Mouse (Mus musculus): ENCODE data around the gene Prkag1. TPM values are rescaled to one million over a fixed set of nuclear protein-coding genes. Genes with fewer than 3 reads are reported as not detected.

The Prkag1 gene
- polyA plus RNA-seq, 1 experiment from 2014 or later: 85.9 TPM

GRCm38 (mm10) chr15:98850668-98851067 is 19.3 kb upstream of the Prkag1 start:
- Histone ChIP-seq H3K9me3 (no peaks in the 10 kb centered on the region), H3K36me3 (peaks cover 100% of the 10 kb centered on the region), H3K27ac (no peak overlapping the region), H3K9ac (no peak overlapping the region), H3K27me3 (no peaks in the 10 kb centered on the region), H3K4me2 (replicated peaks) (no peak overlapping the region), H3K4me3 (no peak overlapping the region), H3K4me1 (no peaks in the 10 kb centered on the region)
- no peak for ATAC-seq (ENCODE audit: insufficient number of reproducible peaks, insufficient read depth, low FRiP score, low TSS enrichment)
- WGBS: 90% methylated on average over 14 of the region's 14 CpGs

GRCm38 (mm10) chr15:98849956-98850600 is 18.8 kb upstream of the Prkag1 start:
- no peak for ATAC-seq (ENCODE audit: insufficient number of reproducible peaks, insufficient read depth, low FRiP score, low TSS enrichment)
- Histone ChIP-seq H3K27ac (no peak overlapping the region), H3K4me2 (replicated peaks) (no peak overlapping the region), H3K4me3 (no peak overlapping the region), H3K27me3 (no peaks in the 10 kb centered on the region), H3K36me3 (peaks cover 100% of the 10 kb centered on the region), H3K9me3 (no peaks in the 10 kb centered on the region), H3K4me1 (no peaks in the 10 kb centered on the region), H3K9ac (no peak overlapping the region)
- 89% methylated on average over 16 of the region's 16 CpGs for WGBS

- Histone ChIP-seq H3K9me3 (no peaks in the 10 kb centered on the region), H3K27ac (no peak overlapping the region), H3K9ac (no peak overlapping the region), H3K4me1 (no peaks in the 10 kb centered on the region), H3K27me3 (no peaks in the 10 kb centered on the region), H3K4me3 (no peak overlapping the region), H3K36me3 (peaks cover 100% of the 10 kb centered on the region), H3K4me2 (replicated peaks) (no peak overlapping the region)
- WGBS: 95% methylated on average over 11 of the region's 11 CpGs
- no peak for ATAC-seq (ENCODE audit: insufficient number of reproducible peaks, insufficient read depth, low FRiP score, low TSS enrichment)
These were observed 17.8 kb upstream of the Prkag1 start for GRCm38 (mm10) chr15:98849165-98849564.

GRCm38 (mm10) chr15:98846140-98846539 is 14.8 kb upstream of the Prkag1 start:
- WGBS: 85% methylated on average over 8 of the region's 8 CpGs

DNA sequence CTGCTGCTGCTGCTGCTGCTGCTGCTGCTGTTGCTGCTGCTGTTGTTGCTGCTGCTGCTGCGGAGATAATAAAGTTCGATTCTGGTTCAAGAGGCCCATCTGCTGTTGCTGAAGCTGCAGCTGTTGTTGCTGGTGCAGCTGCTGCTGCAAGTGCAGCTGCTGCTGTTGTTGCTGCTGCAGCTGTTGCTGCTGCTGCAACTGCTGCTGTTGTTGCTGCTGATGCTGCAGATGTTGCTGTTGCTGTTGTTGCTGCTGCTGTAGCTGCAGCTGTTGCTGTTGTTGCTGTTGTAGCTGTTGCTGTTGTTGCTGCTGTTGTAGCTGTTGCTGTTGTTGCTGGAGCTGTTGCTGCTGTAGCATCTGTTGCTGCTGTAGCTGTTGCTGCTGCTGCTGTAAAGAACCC is 13.8 kb upstream of the Prkag1 start:
- Histone ChIP-seq H3K4me1 (no peaks in the 10 kb centered on the region), H3K27ac (no peak overlapping the region), H3K9ac (no peak overlapping the region), H3K27me3 (no peaks in the 10 kb centered on the region), H3K9me3 (no peaks in the 10 kb centered on the region), H3K36me3 (peaks cover 100% of the 10 kb centered on the region), H3K4me2 (replicated peaks) (no peak overlapping the region), H3K4me3 (no peak overlapping the region)
- WGBS: 88% methylated on average over 2 of the region's 2 CpGs
- ATAC-seq (ENCODE audit: insufficient number of reproducible peaks, insufficient read depth, low FRiP score, low TSS enrichment): no peak

More at GRCm38 (mm10) chr15:98846140-98846539, 14.8 kb upstream of the Prkag1 start:
- Histone ChIP-seq H3K9ac (no peak overlapping the region), H3K27ac (no peak overlapping the region), H3K4me2 (replicated peaks) (no peak overlapping the region), H3K4me1 (no peaks in the 10 kb centered on the region), H3K27me3 (no peaks in the 10 kb centered on the region), H3K36me3 (peaks cover 100% of the 10 kb centered on the region), H3K4me3 (no peak overlapping the region), H3K9me3 (no peaks in the 10 kb centered on the region)
- no peak for ATAC-seq (ENCODE audit: insufficient number of reproducible peaks, insufficient read depth, low FRiP score, low TSS enrichment)

DNA sequence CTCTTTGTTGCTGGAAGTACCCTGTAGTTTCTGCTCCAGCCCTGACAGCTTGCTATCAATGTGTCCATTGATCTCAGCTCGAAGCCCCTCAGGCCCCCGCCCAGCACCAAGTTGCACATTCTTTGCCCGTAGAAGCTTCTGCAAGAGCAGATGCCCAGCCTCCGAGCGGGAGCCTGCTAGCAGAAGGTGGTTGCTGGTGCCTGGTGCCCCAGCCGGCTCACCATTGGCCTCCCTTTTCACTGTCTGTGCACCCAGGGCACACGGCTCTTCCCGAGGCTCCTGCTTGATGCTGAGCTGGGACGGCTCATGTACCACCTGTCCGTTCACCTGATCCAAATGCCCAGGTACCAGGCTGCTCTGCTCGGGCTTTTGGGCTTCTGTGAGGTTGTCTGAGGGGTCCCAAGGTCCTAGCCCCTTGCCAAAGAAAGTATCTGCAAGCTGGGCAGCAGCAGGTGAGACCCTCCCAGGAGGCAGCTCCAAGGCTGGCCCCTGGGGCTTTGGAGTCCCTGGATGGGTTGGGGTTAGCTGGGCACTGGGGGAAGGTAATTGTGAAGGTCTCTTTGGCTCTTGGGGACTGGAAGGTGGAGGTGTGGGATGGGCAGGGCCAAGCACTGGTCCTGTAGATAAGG is 12.4 kb upstream of the Prkag1 start:
- no peak overlapping the region for H3K27ac ChIP-seq
- H3K27me3 ChIP-seq: no peaks in the 10 kb centered on the region
- WGBS: 83% methylated on average over 11 of the region's 11 CpGs
- H3K4me3 ChIP-seq: no peak overlapping the region
- H3K9ac ChIP-seq: no peak overlapping the region; the same call in 1 of the 2 replicates
- no peak for ATAC-seq (ENCODE audit: insufficient number of reproducible peaks, insufficient read depth, low FRiP score, low TSS enrichment)
- no peak overlapping the region for H3K4me2 ChIP-seq (replicated peaks)
- H3K9me3 ChIP-seq: no peaks in the 10 kb centered on the region
- H3K4me1 ChIP-seq: no peaks in the 10 kb centered on the region
- H3K36me3 ChIP-seq: peaks cover 100% of the 10 kb centered on the region

DNA sequence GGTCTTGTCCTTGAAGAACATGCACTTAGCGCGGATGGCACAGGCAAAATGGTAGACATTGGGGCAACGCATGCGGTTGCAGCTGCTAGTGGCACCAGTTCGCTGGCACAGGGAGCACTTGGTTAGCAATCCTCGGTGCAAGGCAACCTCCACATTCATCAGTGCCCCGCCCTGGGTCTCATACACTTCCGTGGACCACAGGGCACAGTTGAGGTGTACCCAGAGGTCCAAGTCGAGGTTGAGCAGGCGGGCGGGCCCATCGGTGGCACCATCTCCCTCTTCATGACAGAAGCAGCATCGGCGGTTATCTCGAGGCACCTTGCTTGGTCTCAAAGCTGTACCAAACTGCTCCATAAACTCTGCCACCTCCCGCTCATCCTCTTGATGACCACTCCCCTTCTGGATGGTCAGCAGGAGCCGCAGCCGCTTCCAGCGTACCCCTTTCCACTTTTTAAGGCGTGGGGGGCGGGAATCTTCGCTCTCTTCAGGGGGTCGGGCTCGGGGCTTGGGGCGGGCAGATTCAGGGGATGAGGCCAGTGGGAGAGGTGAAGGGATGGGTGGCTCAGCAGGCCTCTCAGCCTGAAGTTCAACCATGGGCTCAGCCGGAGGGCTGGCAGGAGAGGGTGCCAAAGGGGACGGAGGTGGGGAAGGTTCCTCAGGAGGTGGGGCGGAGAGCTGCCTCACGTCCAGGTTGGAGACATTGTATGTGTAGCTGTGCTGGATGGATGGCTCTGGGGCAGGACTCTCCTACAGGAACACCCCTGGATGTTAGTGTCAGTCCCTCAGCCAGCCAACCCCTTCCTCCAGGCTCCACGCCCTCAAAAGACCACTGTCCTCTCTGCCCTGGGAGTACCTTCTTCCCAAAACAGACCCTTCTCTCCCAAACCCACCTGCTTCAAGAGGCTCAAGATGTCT is 8.6 kb upstream of the Prkag1 start:
- no peak overlapping the region for H3K4me2 ChIP-seq (replicated peaks)
- no peaks in the 10 kb centered on the region for H3K9me3 ChIP-seq
- no peak overlapping the region for H3K27ac ChIP-seq
- H3K27me3 ChIP-seq: no peaks in the 10 kb centered on the region
- no peak for ATAC-seq (ENCODE audit: insufficient number of reproducible peaks, insufficient read depth, low FRiP score, low TSS enrichment)
- no peaks in the 10 kb centered on the region for H3K4me1 ChIP-seq
- peaks cover 100% of the 10 kb centered on the region for H3K36me3 ChIP-seq
- 93% methylated on average over 30 of the region's 30 CpGs for WGBS
- H3K4me3 ChIP-seq: no peak overlapping the region
- no peak overlapping the region for H3K9ac ChIP-seq

- H3K4me3 ChIP-seq: no peak overlapping the region
- H3K9me3 ChIP-seq: no peaks in the 10 kb centered on the region
- no peaks in the 10 kb centered on the region for H3K27me3 ChIP-seq
- no peak for ATAC-seq (ENCODE audit: insufficient number of reproducible peaks, insufficient read depth, low FRiP score, low TSS enrichment)
- 97% methylated on average over 14 of the region's 14 CpGs for WGBS
- H3K9ac ChIP-seq: no peak overlapping the region
- peaks cover 100% of the 10 kb centered on the region for H3K36me3 ChIP-seq
- H3K27ac ChIP-seq: no peak overlapping the region
- H3K4me1 ChIP-seq: no peaks in the 10 kb centered on the region
- no peak overlapping the region for H3K4me2 ChIP-seq (replicated peaks)
These were observed 7.8 kb upstream of the Prkag1 start for GRCm38 (mm10) chr15:98839161-98839560.

DNA sequence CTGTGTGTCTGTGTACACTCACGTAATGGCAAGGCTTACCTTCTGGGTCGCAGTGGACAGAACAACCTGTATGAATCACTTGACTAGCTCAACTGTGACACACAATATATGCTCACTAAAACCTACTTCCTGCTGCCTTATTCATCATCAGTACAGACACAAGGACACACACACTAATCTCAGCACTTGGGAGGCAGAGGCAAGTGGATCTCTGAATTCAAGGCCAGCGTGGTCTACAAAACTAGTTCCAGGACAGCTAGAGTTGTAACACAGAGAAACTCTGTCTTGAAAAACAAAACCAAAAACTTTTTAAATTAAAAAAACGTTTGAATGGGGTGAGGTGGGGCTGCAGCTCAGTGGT is 6.4 kb upstream of the Prkag1 start:
- Histone ChIP-seq H3K9ac (no peak overlapping the region), H3K36me3 (peaks cover 100% of the 10 kb centered on the region), H3K9me3 (no peaks in the 10 kb centered on the region), H3K27ac (no peak overlapping the region), H3K4me3 (no peak overlapping the region), H3K4me2 (replicated peaks) (no peak overlapping the region), H3K4me1 (0 out of 2 replicates have a peak, but pooled peaks cover 2% of the 10 kb centered on the region), H3K27me3 (no peaks in the 10 kb centered on the region)
- WGBS: 79% methylated on average over 4 of the region's 4 CpGs
- no peak for ATAC-seq (ENCODE audit: insufficient number of reproducible peaks, insufficient read depth, low FRiP score, low TSS enrichment)

- 94% methylated on average over 21 of the region's 21 CpGs for WGBS
These were observed 5.9 kb upstream of the Prkag1 start for GRCm38 (mm10) chr15:98837006-98837742.

DNA sequence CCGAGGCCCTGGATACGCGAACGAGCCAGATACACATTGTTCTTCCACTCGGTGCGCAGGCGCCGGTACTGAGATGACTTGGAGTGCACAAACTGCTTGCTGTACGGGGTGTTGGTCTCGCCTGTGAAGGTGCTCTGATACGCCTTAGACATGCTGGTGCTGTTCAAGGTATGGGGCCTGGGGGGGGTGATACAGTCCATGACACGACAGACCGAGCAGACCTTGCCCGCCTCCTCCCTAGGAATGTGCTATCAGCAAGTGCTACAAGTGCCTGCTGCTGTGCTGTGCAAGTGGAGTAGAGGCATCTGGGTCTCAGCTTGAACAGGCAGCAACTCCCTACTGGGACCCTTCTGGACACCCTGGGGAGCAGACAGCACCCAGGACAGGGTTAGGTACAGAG is 4.0 kb upstream of the Prkag1 start:
- WGBS: 94% methylated on average over 14 of the region's 14 CpGs
- H3K27ac ChIP-seq: no peak overlapping the region
- ATAC-seq (ENCODE audit: insufficient number of reproducible peaks, insufficient read depth, low FRiP score, low TSS enrichment): no peak
- H3K4me2 ChIP-seq (replicated peaks): no peak overlapping the region
- H3K27me3 ChIP-seq: no peaks in the 10 kb centered on the region
- peaks cover 77% of the 10 kb centered on the region for H3K36me3 ChIP-seq
- H3K9me3 ChIP-seq: no peaks in the 10 kb centered on the region
- H3K4me1 ChIP-seq: peaks cover 9% of the 10 kb centered on the region; the same call in 1 of the 2 replicates
- H3K4me3 ChIP-seq: no peak overlapping the region
- H3K9ac ChIP-seq: no peak overlapping the region

More at GRCm38 (mm10) chr15:98837006-98837742, 5.9 kb upstream of the Prkag1 start:
- Histone ChIP-seq H3K4me1 (peaks cover 4% of the 10 kb centered on the region; the same call in 1 of the 2 replicates), H3K27ac (no peak overlapping the region), H3K4me2 (replicated peaks) (no peak overlapping the region), H3K36me3 (peaks cover 96% of the 10 kb centered on the region), H3K4me3 (no peak overlapping the region), H3K27me3 (no peaks in the 10 kb centered on the region), H3K9me3 (no peaks in the 10 kb centered on the region), H3K9ac (no peak overlapping the region)
- no peak for ATAC-seq (ENCODE audit: insufficient number of reproducible peaks, insufficient read depth, low FRiP score, low TSS enrichment)
